Mouse (Mus musculus): Measurements from ENCODE around the gene Dennd2c. TPM values are rescaled to one million over a fixed set of nuclear protein-coding genes. Genes with fewer than 3 reads are reported as not detected.
A peak's percentile ranks its signal among the peaks of the same experiment; 100 is the strongest.

Gene Dennd2c
- polyA plus RNA-seq (2015; fragmentation: Nextera tagmentation; extraction: Ambion mirVana) = 8.3 and 10.1 TPM in 2 replicates

- H3K4me2 ChIP-seq (replicated peaks) = peak within 1 kb of the TSS; percentile 89
- H3K36me3 ChIP-seq = no peaks in the 10 kb centered on the region
- ATAC-seq (ENCODE audit: low FRiP score, low read depth) = peak; percentile 96
- 0 out of 2 replicates have a peak, but pooled peaks cover 13% of the 10 kb centered on the region for H3K4me1 ChIP-seq
- no peaks in the 10 kb centered on the region for H3K27me3 ChIP-seq
- peak within 1 kb of the TSS; percentile 81 for H3K27ac ChIP-seq
- H3K9ac ChIP-seq = peak within 1 kb of the TSS; percentile 75
- under 1% methylated on average over 67 of the region's 72 CpGs for WGBS
- no peaks in the 10 kb centered on the region for H3K9me3 ChIP-seq
- peak within 1 kb of the TSS; percentile 77 for H3K4me3 ChIP-seq
These were observed at the start of gene Dennd2c for GRCm38 (mm10) chr3:103102454-103103390. Dennd2c (plus strand) TSS chr3:103102604.

GRCm38 (mm10) chr3:103056016-103056595 is 46.3 kb upstream of the Dennd2c start:
- Histone ChIP-seq H3K9ac (no peak overlapping the region), H3K4me3 (no peak overlapping the region), H3K4me1 (0 out of 2 replicates have a peak, but pooled peaks cover 3% of the 10 kb centered on the region), H3K27me3 (no peaks in the 10 kb centered on the region), H3K36me3 (peaks cover 60% of the 10 kb centered on the region), H3K9me3 (no peaks in the 10 kb centered on the region), H3K4me2 (replicated peaks) (no peak overlapping the region), H3K27ac (no peak overlapping the region)
- 87% methylated on average over 5 of the region's 5 CpGs for WGBS
- no peak for ATAC-seq (ENCODE audit: low FRiP score, low read depth)

GRCm38 (mm10) chr3:103057752-103058151 is 44.7 kb upstream of the Dennd2c start:
- Histone ChIP-seq H3K9ac (0 out of 2 replicates have a peak overlapping the region, but pooled peaks have one; percentile 8), H3K4me2 (replicated peaks) (peak overlapping the region; percentile 74), H3K4me1 (0 out of 2 replicates have a peak, but pooled peaks cover 3% of the 10 kb centered on the region), H3K36me3 (peaks cover 61% of the 10 kb centered on the region), H3K9me3 (no peaks in the 10 kb centered on the region), H3K4me3 (peak overlapping the region; percentile 72), H3K27me3 (no peaks in the 10 kb centered on the region), H3K27ac (peak overlapping the region; percentile 98; the same call in 1 of the 2 replicates)
- 6% methylated on average over 10 of the region's 10 CpGs for WGBS
- peak; percentile 30 for ATAC-seq (ENCODE audit: low FRiP score, low read depth)

DNA sequence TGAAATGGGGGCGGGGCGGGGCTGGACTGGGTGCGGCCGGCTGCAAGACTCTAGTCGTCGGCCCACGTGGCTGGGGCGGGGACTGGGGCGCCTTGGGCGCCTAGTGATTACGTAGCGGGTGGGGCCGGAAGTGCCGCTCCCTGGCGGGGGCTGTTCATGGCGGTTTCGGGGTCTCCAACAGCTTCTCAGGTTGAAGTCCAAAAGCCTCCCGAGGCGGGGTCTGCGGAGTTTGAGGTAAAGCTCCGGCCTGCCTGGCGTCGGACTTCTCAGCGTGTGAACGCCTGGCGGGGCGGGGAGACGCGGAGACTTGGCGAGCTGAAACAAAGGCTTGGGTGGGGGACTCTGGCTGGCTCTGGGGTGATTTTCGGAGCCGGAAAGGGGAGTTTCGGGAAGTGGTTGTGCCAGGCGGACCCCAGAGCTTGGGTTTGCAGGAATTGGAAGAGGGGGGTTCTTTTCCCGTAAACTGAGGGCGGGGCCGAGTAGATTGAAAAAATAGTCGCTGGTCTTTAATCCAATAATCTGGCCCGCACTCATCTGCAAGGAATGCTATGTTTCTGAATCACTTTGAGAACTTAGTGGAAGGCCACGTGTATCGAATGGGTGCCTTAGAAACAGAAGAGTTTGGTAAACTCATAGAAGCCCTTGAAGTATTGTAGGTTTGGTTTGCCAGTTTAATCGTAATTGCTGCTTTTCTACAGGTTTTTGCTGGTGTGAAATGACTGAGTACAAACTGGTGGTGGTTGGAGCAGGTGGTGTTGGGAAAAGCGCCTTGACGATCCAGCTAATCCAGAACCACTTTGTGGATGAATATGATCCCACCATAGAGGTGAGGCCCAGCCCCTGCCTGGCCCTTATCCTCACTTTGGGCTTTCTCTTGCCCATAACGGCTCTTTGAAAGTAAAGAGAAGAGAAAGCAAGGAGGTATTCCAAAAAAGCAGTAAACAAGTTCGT is 43.9 kb upstream of the Dennd2c start, which contains the start of gene Nras:
TSS of gene Nras (plus strand) at position 79 of the 951 bp plus-strand sequence.
- Histone ChIP-seq H3K4me3 (peak within 1 kb of the TSS; percentile 72), H3K4me1 (0 out of 2 replicates have a peak, but pooled peaks cover 3% of the 10 kb centered on the region), H3K36me3 (peaks cover 64% of the 10 kb centered on the region), H3K9ac (peak within 1 kb of the TSS; percentile 83), H3K27ac (peak within 1 kb of the TSS; percentile 98), H3K4me2 (replicated peaks) (peak within 1 kb of the TSS; percentile 74), H3K27me3 (no peaks in the 10 kb centered on the region), H3K9me3 (no peaks in the 10 kb centered on the region)
- ATAC-seq (ENCODE audit: low FRiP score, low read depth) = peak; percentile 98
- 3% methylated on average over 46 of the region's 46 CpGs for WGBS

- no peaks in the 10 kb centered on the region for H3K27me3 ChIP-seq
- no peak overlapping the region for H3K27ac ChIP-seq
- H3K4me3 ChIP-seq = no peak overlapping the region
- ATAC-seq (ENCODE audit: low FRiP score, low read depth) = no peak
- no peaks in the 10 kb centered on the region for H3K4me1 ChIP-seq
- H3K9me3 ChIP-seq = no peaks in the 10 kb centered on the region
- no peak overlapping the region for H3K4me2 ChIP-seq (replicated peaks)
- H3K9ac ChIP-seq = no peak overlapping the region
- 92% methylated on average over 8 of the region's 8 CpGs for WGBS
- peaks cover 71% of the 10 kb centered on the region for H3K36me3 ChIP-seq
These were observed 35.5 kb upstream of the Dennd2c start for GRCm38 (mm10) chr3:103066927-103067326.

DNA sequence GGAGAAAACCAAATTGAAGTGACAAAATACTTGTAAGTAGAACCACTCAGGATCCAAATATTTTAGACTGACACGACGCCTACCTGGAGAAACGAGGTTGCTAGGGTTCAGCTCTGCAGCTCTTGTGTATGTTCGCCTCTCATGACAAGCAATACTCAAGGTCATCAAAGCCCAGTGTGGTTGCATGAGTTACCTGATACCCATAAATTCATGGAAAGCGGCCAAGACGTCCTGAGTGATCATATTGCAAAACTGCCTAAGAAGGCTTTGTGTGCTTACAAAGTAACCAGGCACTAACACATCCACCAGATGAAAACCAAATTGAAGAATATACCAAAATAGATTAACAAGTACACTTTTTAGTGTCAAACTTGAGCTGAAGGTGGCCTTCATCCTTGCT is 33.4 kb upstream of the Dennd2c start:
- Histone ChIP-seq H3K9ac (no peak overlapping the region), H3K27me3 (no peaks in the 10 kb centered on the region), H3K9me3 (no peaks in the 10 kb centered on the region), H3K4me3 (no peak overlapping the region), H3K27ac (no peak overlapping the region), H3K36me3 (peaks cover 50% of the 10 kb centered on the region), H3K4me2 (replicated peaks) (no peak overlapping the region), H3K4me1 (no peaks in the 10 kb centered on the region)
- 79% methylated on average over 6 of the region's 6 CpGs for WGBS
- no peak for ATAC-seq (ENCODE audit: low FRiP score, low read depth)

- Histone ChIP-seq H3K9ac (no peak within 1 kb of the TSS), H3K9me3 (no peaks in the 10 kb centered on the region), H3K27me3 (no peaks in the 10 kb centered on the region), H3K36me3 (peaks cover 7% of the 10 kb centered on the region), H3K4me1 (no peaks in the 10 kb centered on the region), H3K4me3 (no peak within 1 kb of the TSS), H3K4me2 (replicated peaks) (no peak within 1 kb of the TSS), H3K27ac (no peak within 1 kb of the TSS)
- ATAC-seq (ENCODE audit: low FRiP score, low read depth) = no peak
- 61% methylated on average over 5 of the region's 5 CpGs for WGBS
These were observed 28.6 kb upstream of the Dennd2c start, which contains the start of gene Ampd1 for GRCm38 (mm10) chr3:103073771-103074170. Ampd1 (plus strand) TSS chr3:103074014.

GRCm38 (mm10) chr3:103075871-103076270 is 26.5 kb upstream of the Dennd2c start:
- H3K27me3 ChIP-seq = no peaks in the 10 kb centered on the region
- H3K9me3 ChIP-seq = no peaks in the 10 kb centered on the region
- H3K36me3 ChIP-seq = no peaks in the 10 kb centered on the region
- no peak overlapping the region for H3K9ac ChIP-seq
- no peak overlapping the region for H3K27ac ChIP-seq
- H3K4me1 ChIP-seq = no peaks in the 10 kb centered on the region
- H3K4me2 ChIP-seq (replicated peaks) = no peak overlapping the region
- WGBS = 83% methylated on average over 9 of the region's 9 CpGs
- no peak overlapping the region for H3K4me3 ChIP-seq
- ATAC-seq (ENCODE audit: low FRiP score, low read depth) = no peak

GRCm38 (mm10) chr3:103076476-103076875 is 25.9 kb upstream of the Dennd2c start:
- H3K9me3 ChIP-seq = no peaks in the 10 kb centered on the region
- no peak overlapping the region for H3K27ac ChIP-seq
- no peak overlapping the region for H3K4me2 ChIP-seq (replicated peaks)
- no peak for ATAC-seq (ENCODE audit: low FRiP score, low read depth)
- no peaks in the 10 kb centered on the region for H3K27me3 ChIP-seq
- WGBS = 88% methylated on average over 9 of the region's 9 CpGs
- no peak overlapping the region for H3K9ac ChIP-seq
- H3K36me3 ChIP-seq = no peaks in the 10 kb centered on the region
- H3K4me1 ChIP-seq = no peaks in the 10 kb centered on the region
- H3K4me3 ChIP-seq = no peak overlapping the region

DNA sequence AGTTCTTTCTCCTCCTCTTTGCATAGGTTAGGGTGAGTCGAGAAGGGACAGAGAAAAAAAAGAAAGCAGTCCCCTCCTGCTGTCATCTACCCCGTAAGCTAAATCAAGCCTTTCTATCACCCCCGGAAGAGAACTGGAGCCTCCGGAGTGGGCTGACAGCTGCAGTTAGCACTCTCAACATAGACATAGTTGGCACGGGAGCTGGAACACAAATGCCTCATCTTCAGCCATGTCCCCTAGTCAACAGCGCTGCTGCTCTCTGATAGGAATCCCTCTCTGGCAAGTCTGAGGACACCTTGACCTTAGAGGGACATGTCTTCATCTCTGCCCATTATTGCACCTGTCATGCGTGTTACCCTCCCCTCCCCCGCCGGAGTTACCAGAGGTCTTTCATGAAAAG is 23.1 kb upstream of the Dennd2c start:
- Histone ChIP-seq H3K4me1 (no peaks in the 10 kb centered on the region), H3K4me2 (replicated peaks) (no peak overlapping the region), H3K9ac (no peak overlapping the region), H3K4me3 (no peak overlapping the region), H3K36me3 (no peaks in the 10 kb centered on the region), H3K27ac (no peak overlapping the region), H3K27me3 (no peaks in the 10 kb centered on the region), H3K9me3 (no peaks in the 10 kb centered on the region)
- ATAC-seq (ENCODE audit: low FRiP score, low read depth) = no peak
- 84% methylated on average over 9 of the region's 9 CpGs for WGBS

GRCm38 (mm10) chr3:103081051-103081450 is 21.4 kb upstream of the Dennd2c start:
- Histone ChIP-seq H3K4me3 (no peak overlapping the region), H3K9ac (no peak overlapping the region), H3K4me1 (no peaks in the 10 kb centered on the region), H3K27me3 (no peaks in the 10 kb centered on the region), H3K36me3 (no peaks in the 10 kb centered on the region), H3K4me2 (replicated peaks) (no peak overlapping the region), H3K27ac (no peak overlapping the region), H3K9me3 (no peaks in the 10 kb centered on the region)
- WGBS = 75% methylated on average over 11 of the region's 11 CpGs
- no peak for ATAC-seq (ENCODE audit: low FRiP score, low read depth)

Measured in limb, embryonic 13.5 days (tissue).